Mouse (Mus musculus) CH12.LX (cell line): ENCODE data around the gene Evc2. TPM values are rescaled to one million over a fixed set of nuclear protein-coding genes. Genes with fewer than 3 reads are reported as not detected.

Experiments
- DNase-seq: peaks from one replicate; pipeline ENCODE4 v3.0.0-alpha.2; 2013; ENCODE audit errors: extremely low read depth
- H3K27ac ChIP-seq: 2 replicates; pipeline ENCODE4 v1.5.1; 2012; ENCODE audit warnings: low read depth, mild to moderate bottlenecking, control low read depth, moderate library complexity; ENCODE audit not compliant: insufficient read depth
- H3K27me3 ChIP-seq: replicated peaks from 2 replicates; pipeline ENCODE3; 2012; ENCODE audit warnings: inconsistent platforms
- H3K36me3 ChIP-seq, 2 experiments: replicated peaks in 1 of 2; 2 replicates each; pipeline versions ENCODE3 to v1.6.1; 2012; ENCODE audit warnings: inconsistent platforms in 1 of 2, low read length in 1 of 2, mild to moderate bottlenecking in 1 of 2, mixed read lengths in 1 of 2, moderate library complexity in 1 of 2; ENCODE audit not compliant: control insufficient read depth in 1 of 2, insufficient read depth in 1 of 2
- H3K4me1 ChIP-seq, 2 experiments: 2 replicates each; pipeline ENCODE4 v1.6.1; 2012; ENCODE audit warnings: inconsistent platforms in 1 of 2, moderate library complexity in 1 of 2; ENCODE audit not compliant: insufficient read depth in 2 of 2, control insufficient read depth in 1 of 2
- H3K4me2 ChIP-seq: 2 replicates; pipeline ENCODE4 v1.6.1; 2012; ENCODE audit warnings: low read depth, mild to moderate bottlenecking, control low read depth; ENCODE audit not compliant: poor library complexity, insufficient read depth, severe bottlenecking
- H3K4me3 ChIP-seq, 3 experiments: fragments of 150-350 bp in 1 of 3; sonication (generic) in 1 of 3; replicated peaks in 1 of 3; 2 replicates each; pipeline versions ENCODE3 to v1.5.1; 2011 to 2012; ENCODE audit warnings: low read depth in 2 of 3, low read length in 2 of 3, mild to moderate bottlenecking in 2 of 3, moderate library complexity in 2 of 3, control low read depth in 1 of 3, improper control_type of control experiment in 1 of 3, inconsistent platforms in 1 of 3, mixed read lengths in 1 of 3; ENCODE audit not compliant: poor library complexity in 1 of 3
- H3K79me2 ChIP-seq: replicated peaks from 2 replicates; pipeline ENCODE4 v1.6.1; 2012; ENCODE audit warnings: mild to moderate bottlenecking, moderate library complexity; ENCODE audit not compliant: control insufficient read depth, poor library complexity, insufficient read depth, severe bottlenecking; ENCODE audit errors: extremely low read depth
- H3K9ac ChIP-seq: 2 replicates; pipeline ENCODE4 v1.6.1; 2012; ENCODE audit warnings: low read depth, mild to moderate bottlenecking, control low read depth, moderate library complexity; ENCODE audit not compliant: insufficient read depth
- H3K9me3 ChIP-seq: replicated peaks from 2 replicates; pipeline ENCODE3; 2012; ENCODE audit warnings: low read length, inconsistent platforms, mixed read lengths
- CHD1 ChIP-seq: IDR thresholded peaks from 2 replicates; pipeline ENCODE4 v1.6.1; 2012; ENCODE audit warnings: low read depth, low read length, improper control_type of control experiment, inconsistent platforms
- CHD2 ChIP-seq: IDR thresholded peaks from 2 replicates; pipeline ENCODE4 v1.6.1; 2011; ENCODE audit warnings: low read length, improper control_type of control experiment
- CTCF ChIP-seq, 2 experiments: IDR thresholded peaks in 1 of 2; conservative IDR thresholded peaks in 1 of 2; 2 replicates each; pipeline ENCODE4 v1.5.1; 2011 to 2012; ENCODE audit warnings: low read depth in 2 of 2, low read length in 2 of 2, improper control_type of control experiment in 1 of 2, inconsistent platforms in 1 of 2, mild to moderate bottlenecking in 1 of 2, moderate library complexity in 1 of 2
- ELF1 ChIP-seq: IDR thresholded peaks from 2 replicates; pipeline ENCODE4 v1.6.1; 2014; ENCODE audit warnings: low read depth, mild to moderate bottlenecking, inconsistent platforms, low read length, improper control_type of control experiment
- ETS1 ChIP-seq: conservative IDR thresholded peaks from 2 replicates; pipeline ENCODE4 v1.6.1; 2012; ENCODE audit warnings: low read depth, mild to moderate bottlenecking, inconsistent platforms, low read length, improper control_type of control experiment, moderate library complexity
- IRF4 ChIP-seq: IDR thresholded peaks from 2 replicates; pipeline ENCODE4 v1.6.1; 2014; ENCODE audit warnings: low read depth, mild to moderate bottlenecking, inconsistent platforms, low read length, improper control_type of control experiment
- JUN ChIP-seq: IDR thresholded peaks from 2 replicates; pipeline ENCODE4 v1.6.1; 2011; ENCODE audit warnings: low read depth, mild to moderate bottlenecking, low read length, improper control_type of control experiment, moderate library complexity; ENCODE audit not compliant: insufficient read depth
- KAT2A ChIP-seq: IDR thresholded peaks from 2 replicates; pipeline ENCODE4 v1.6.1; 2012; ENCODE audit warnings: low read length, improper control_type of control experiment, inconsistent platforms; ENCODE audit not compliant: insufficient replicate concordance
- MAX ChIP-seq: IDR thresholded peaks from 2 replicates; pipeline ENCODE4 v1.6.1; 2011; ENCODE audit warnings: low read length, improper control_type of control experiment
- MEF2A ChIP-seq: IDR thresholded peaks from 2 replicates; pipeline ENCODE4 v1.6.1; 2014; ENCODE audit warnings: low read depth, mild to moderate bottlenecking, inconsistent platforms, low read length, improper control_type of control experiment, borderline replicate concordance
- MXI1 ChIP-seq: IDR thresholded peaks from 2 replicates; pipeline ENCODE4 v1.6.1; 2011; ENCODE audit warnings: mild to moderate bottlenecking, low read depth, low read length, improper control_type of control experiment
- MYC ChIP-seq: IDR thresholded peaks from 2 replicates; pipeline ENCODE4 v1.6.1; 2011; ENCODE audit warnings: low read depth, mild to moderate bottlenecking, improper control_type of control experiment, low read length
- PAX5 ChIP-seq: IDR thresholded peaks from 2 replicates; pipeline ENCODE4 v1.6.1; 2012; ENCODE audit warnings: low read length, inconsistent platforms, mixed read lengths
- RCOR1 ChIP-seq: conservative IDR thresholded peaks from 2 replicates; pipeline ENCODE4 v1.6.1; 2012; ENCODE audit warnings: low read depth, mild to moderate bottlenecking, inconsistent platforms, low read length, improper control_type of control experiment
- SMC3 ChIP-seq: IDR thresholded peaks from 2 replicates; pipeline ENCODE4 v1.6.1; 2011; ENCODE audit warnings: low read depth, low read length, improper control_type of control experiment
- TBP ChIP-seq: conservative IDR thresholded peaks from 2 replicates; pipeline ENCODE4 v1.6.1; 2011; ENCODE audit warnings: low read depth, low read length, improper control_type of control experiment
- TCF12 ChIP-seq: IDR thresholded peaks from 2 replicates; pipeline ENCODE4 v1.6.1; 2014; ENCODE audit warnings: low read depth, mild to moderate bottlenecking, inconsistent platforms, low read length, improper control_type of control experiment
- USF1 ChIP-seq: IDR thresholded peaks from 2 replicates; pipeline ENCODE4 v1.6.1; 2014; ENCODE audit warnings: low read depth, mild to moderate bottlenecking, inconsistent platforms, low read length, improper control_type of control experiment
- USF2 ChIP-seq: conservative IDR thresholded peaks from 2 replicates; pipeline ENCODE4 v1.6.1; 2011; ENCODE audit warnings: low read depth, low read length, improper control_type of control experiment
- ZC3H11A ChIP-seq: IDR thresholded peaks from 2 replicates; pipeline ENCODE4 v1.6.1; 2012; ENCODE audit warnings: low read depth, mild to moderate bottlenecking, inconsistent platforms, low read length, improper control_type of control experiment
- ZNF384 ChIP-seq: IDR thresholded peaks from 2 replicates; pipeline ENCODE4 v1.6.1; 2012; ENCODE audit warnings: low read depth, low read length, improper control_type of control experiment, inconsistent platforms
- dilution Hi-C: fragments of 300-500 bp; cut with MboI; formaldehyde crosslinking; loops from 2 replicates; pipeline ENCODE4 v1.14.3; 2020; ENCODE audit warnings: low sequenced_read_pairs; ENCODE audit not compliant: extremely low pct_unique_long_range_greater_than_20kb, extremely low pct_ligation_motif_present
- in situ Hi-C: fragments of 300-500 bp; cut with MboI; formaldehyde crosslinking; loops from 3 replicates; pipeline ENCODE4 v1.14.3; 2019; ENCODE audit warnings: low sequenced_read_pairs, low pct_ligation_motif_present, low pct_unique_long_range_greater_than_20kb, mixed read lengths
- polyA plus RNA-seq: library from polyadenylated mRNA; unstranded; fragments of >175 nt; gene quantifications from 2 replicates; pipeline ENCODE4 v1.2.1, GENCODE M21; 2012; ENCODE audit warnings: low read depth; ENCODE audit not compliant: insufficient read length
- total RNA-seq, 2 experiments: library from RNA; depleted of rRNA; stranded (reverse); fragments of 300-350 nt in 1 of 2; fragments of >200 nt in 1 of 2; gene quantifications; 2 replicates each; pipeline ENCODE4 v1.2.3; 2012 to 2014

Gene Evc2
- total and polyA plus RNA-seq, 3 experiments = 0.04 TPM; not detected in 2

DNA sequence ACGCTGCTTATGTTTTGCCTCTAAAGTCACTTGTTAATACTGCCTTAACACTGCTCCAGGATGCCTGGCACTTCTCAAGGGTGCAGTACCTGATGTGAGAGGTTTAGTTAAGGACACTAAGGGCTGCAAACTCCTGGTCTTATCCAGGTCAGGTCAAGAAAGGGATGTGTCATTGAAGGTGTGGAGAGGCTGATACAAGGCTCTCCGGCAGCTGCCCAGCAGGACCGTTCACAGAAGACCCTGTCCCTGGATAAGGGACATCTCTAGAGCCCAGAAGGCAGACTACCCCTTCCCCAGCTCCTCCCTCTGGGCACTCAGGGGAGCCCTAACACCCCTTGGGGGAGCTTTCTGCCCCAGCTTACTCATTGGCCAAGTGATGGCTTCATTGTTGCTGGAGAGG is 603 bp upstream of the Evc2 start:
- no peak for TF ChIP-seq CHD2
- no peak for TF ChIP-seq ETS1
- no peak for TF ChIP-seq KAT2A
- TF ChIP-seq USF1 = no peak
- TF ChIP-seq IRF4 = no peak
- TF ChIP-seq MYC = no peak
- no peak for TF ChIP-seq PAX5
- TF ChIP-seq RCOR1 = no peak
- TF ChIP-seq ELF1 = no peak
- TF ChIP-seq, all 38 proteins: peak for 0
- dilution Hi-C loops (no loop called here), in situ Hi-C loops (no loop called here)
- Histone ChIP-seq H3K4me3 (no peak overlapping the region), H3K36me3 (no peaks in the 10 kb centered on the region), H3K27me3 (peaks cover 55% of the 10 kb centered on the region), H3K27ac (no peak overlapping the region), H3K79me2 (no peaks in the 10 kb centered on the region), H3K9me3 (peaks cover 10% of the 10 kb centered on the region), H3K4me1 (peaks cover 0 to 6% of the 10 kb centered on the region in 2 experiments; a peak in 3 of 4 replicates), H3K9ac (no peak overlapping the region), H3K4me2 (no peak overlapping the region)
- DNase-seq = no peak

DNA sequence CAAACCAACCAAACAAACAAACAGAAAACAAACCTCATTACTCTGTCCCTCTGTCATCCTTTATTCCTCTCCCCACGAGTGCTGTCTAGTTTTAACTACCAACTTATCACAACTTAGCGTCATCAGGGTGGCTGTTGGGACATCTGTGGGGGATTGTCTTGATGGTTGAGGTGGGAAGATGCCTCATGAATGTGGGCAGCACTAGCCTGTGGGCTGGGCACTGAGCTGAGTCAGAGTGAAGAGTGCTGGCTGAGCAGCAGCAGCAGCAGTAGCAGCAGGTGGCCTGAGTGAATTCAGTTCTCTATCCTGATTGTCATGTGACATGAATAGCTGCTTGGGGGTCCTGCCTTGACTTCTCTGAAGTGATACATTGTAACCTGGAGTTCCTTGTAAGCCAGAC is 5.7 kb downstream of the Evc2 start:
- no peak overlapping the region for H3K9ac ChIP-seq
- in situ Hi-C loops = no loop called here
- no peak for DNase-seq
- peaks cover 48% of the 10 kb centered on the region for H3K27me3 ChIP-seq
- H3K79me2 ChIP-seq = no peaks in the 10 kb centered on the region
- peaks cover 10% of the 10 kb centered on the region for H3K9me3 ChIP-seq
- no peak overlapping the region for H3K27ac ChIP-seq
- no peak overlapping the region for H3K4me2 ChIP-seq
- H3K4me1 ChIP-seq = no peaks in the 10 kb centered on the region
- TF ChIP-seq MXI1 = no peak
- no peak for TF ChIP-seq TCF12
- no peak for TF ChIP-seq TBP
- TF ChIP-seq MAX = no peak
- TF ChIP-seq, all 38 proteins: peak for 0
- Histone ChIP-seq H3K36me3 (no peaks in the 10 kb centered on the region), H3K4me3 (no peak overlapping the region)
- dilution Hi-C loops = no loop called here

- H3K36me3 ChIP-seq = no peaks in the 10 kb centered on the region
- H3K9ac ChIP-seq = no peak overlapping the region
- peaks cover 9 to 17% of the 10 kb centered on the region in 2 experiments for H3K4me1 ChIP-seq
- dilution Hi-C loops = no loop called here
- in situ Hi-C loops = loop anchor here (10.0 kb wide), 1 partner anchor 57 kb away; no protein-coding TSS in a partner anchor
- H3K4me2 ChIP-seq = no peak overlapping the region
- H3K9me3 ChIP-seq = peaks cover 5% of the 10 kb centered on the region
- DNase-seq = no peak
- no peaks in the 10 kb centered on the region for H3K79me2 ChIP-seq
- peaks cover 5% of the 10 kb centered on the region for H3K27me3 ChIP-seq
- H3K27ac ChIP-seq = no peak overlapping the region
- TF ChIP-seq SMC3 = no peak
- TF ChIP-seq ZNF384 = no peak
- TF ChIP-seq JUN = no peak
- no peak for TF ChIP-seq USF2
- no peak for TF ChIP-seq MYC
- no peak for TF ChIP-seq USF1
- TF ChIP-seq CHD1 = no peak
- TF ChIP-seq IRF4 = no peak
- no peak for TF ChIP-seq ZC3H11A
- TF ChIP-seq CTCF (conservative IDR thresholded peaks at IDR 0.05 in 1 of 2, IDR thresholded peaks at IDR 0.05 in 1 of 2; ENCODE audit: low read depth in 2 of 2, low read length in 2 of 2) = no peak
- no peak for TF ChIP-seq MEF2A
- H3K4me3 ChIP-seq = no peak overlapping the region
Observed at GRCm38 (mm10) chr5:37351791-37352190, 13.5 kb downstream of the Evc2 start.
